Mouse (Mus musculus): ENCODE results near the gene Kctd11.

GRCm38 (mm10) chr11:69867335-69867734, 13.9 kb downstream of the Kctd11 start:
- TF ChIP-seq CTCF (IDR thresholded peaks at IDR 0.05; ENCODE audit: low read depth) (no peak), EP300 (optimal IDR thresholded peaks at IDR 0.05) (no peak)

All from stomach, postnatal 0 days (tissue).